Mouse (Mus musculus): ENCODE measurements around the gene Tbc1d10a.
A peak's percentile ranks its signal among the peaks of the same experiment; 100 is the strongest.

Tbc1d10a gene

DNA sequence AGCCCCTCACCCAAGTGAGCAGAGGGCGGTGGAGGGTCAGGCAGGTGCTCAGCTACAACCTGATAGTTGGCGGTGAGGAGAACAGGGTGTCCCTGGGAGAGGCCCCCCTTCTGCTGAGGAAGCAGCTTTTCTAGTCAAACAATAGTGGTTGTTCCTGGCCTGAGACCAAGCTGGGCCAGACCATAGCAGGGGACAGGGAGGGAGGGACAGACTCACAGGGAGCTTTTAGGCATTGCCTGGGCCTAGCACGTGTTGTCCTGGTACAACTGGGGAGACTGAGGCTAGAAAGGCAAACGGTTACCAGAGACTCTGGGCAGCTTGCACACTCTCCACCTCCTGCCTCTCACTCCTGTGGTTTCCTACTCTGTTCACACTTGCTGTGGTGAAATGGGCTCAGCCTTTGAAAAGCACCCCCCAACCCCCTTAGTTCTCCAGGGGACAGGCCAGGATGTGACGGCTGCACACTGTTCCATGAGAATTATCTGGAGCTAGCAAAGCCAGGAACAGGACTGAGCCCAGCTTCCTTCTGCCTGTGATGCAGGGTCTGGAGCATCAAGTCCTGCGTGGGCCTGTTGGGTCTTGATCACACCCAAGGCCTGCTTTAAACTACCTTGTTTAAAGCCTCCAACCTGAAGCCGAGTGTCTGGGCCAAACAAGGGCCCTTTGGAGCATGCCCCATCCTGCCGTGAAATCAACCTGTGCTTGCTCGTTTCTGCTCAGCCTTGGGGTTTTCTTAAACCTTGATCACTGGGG, 29.8 kb downstream of the Tbc1d10a start:
- no peak for DNase-seq (ENCODE audit: low spot score)

DNA sequence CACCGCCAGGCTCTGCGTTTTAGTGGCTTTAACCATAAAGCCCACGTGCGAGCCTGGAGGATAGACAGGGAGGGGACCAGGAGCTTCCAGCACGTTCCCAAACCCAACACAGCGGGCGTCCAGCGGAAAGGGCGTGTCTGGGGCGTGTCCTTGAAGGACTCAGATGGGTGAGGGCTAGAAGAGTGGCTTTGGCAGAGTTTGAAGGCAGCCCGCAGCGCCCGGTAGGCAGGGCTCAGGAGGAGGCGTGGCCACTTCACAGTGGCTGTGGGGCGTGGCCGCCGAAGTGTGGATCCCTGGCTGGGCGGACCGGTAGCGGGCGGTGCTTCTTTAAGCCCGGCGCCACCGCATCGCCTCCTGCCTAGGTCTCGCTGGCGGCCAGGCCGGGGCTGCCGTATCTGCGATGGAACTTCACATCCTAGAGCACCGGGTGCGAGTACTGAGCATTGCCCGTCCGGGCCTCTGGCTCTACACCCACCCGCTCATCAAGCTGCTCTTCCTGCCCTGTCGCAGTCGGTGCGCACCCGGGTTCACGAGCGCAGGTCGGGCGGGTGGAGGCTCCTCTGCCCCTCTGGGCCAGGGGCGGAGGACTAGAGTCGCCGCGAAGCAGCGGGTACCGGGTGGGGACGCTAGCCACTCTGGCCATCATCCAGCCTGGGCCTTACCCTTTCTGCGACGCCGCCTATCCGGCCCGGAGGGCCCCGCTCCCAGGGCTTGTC, 31.5 kb downstream of the Tbc1d10a start, which contains the start of gene Castor1:
Gene Castor1, plus strand, starts transcription at position 312 of the 716 bp plus-strand sequence.
- DNase-seq (ENCODE audit: low spot score), result peak; percentile 80

DNA sequence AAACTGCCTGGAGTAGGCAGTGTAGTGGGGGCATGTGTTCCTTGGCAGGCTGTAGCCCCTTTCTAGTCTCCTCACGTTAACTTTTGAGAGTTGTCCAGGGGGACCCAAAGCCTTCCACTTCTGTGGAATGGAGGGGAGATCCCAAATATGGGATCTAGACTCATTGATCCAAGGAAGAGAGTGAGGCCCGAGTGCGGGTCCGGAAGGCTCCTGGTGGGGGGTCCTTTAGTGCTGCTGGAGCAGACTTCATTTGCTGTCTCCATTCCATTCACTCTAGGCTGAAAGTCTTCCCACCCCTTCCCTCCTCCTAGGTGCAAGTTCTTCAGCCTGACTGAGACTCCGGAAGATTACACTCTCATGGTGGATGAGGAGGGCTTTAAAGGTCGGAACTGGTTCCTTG, 32.0 kb downstream of the Tbc1d10a start:
- DNase-seq (ENCODE audit: low spot score), result no peak

DNA sequence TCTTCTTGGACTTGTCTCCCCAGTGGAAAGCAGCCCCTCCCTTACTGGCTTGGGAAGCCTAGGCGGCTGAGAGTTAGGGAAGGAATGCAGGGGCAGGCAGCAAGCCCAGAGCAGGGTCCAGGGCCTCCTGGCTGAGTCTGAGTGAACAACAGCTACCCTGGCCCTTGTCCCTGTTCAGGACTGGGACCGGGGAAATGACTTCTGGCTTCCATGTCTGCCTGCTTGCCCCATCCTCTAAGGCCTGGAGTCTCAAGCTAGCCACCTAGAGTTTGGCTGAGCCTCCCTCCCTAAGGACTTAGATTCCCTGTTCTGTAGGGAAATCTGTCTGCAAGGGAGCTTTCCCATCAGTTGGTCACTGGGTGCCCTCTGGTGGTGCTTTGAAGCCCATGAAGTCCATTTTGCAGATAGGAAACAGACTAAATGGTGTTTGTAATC, 32.7 kb downstream of the Tbc1d10a start:
- peak; percentile 76 for DNase-seq (ENCODE audit: low spot score)

DNA sequence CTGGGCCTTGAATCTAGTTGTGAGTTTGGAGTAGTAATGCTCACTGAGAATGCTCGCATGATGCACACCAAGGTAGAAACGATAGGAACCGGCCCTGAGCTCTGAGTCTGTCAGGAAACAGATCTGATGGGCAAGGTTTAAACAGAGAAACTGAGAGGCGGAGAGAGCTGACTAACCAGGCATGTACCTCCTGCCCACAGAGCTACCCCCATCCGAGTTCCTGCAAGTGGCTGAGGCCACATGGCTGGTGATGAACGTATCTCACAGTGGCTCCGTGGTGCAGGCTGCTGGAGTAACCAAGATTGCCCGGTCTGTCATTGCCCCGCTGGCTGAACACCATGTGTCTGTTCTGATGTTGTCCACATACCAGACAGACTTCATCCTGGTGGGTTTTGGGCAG, 33.3 kb downstream of the Tbc1d10a start:
- no peak for DNase-seq (ENCODE audit: low spot score)

DNA sequence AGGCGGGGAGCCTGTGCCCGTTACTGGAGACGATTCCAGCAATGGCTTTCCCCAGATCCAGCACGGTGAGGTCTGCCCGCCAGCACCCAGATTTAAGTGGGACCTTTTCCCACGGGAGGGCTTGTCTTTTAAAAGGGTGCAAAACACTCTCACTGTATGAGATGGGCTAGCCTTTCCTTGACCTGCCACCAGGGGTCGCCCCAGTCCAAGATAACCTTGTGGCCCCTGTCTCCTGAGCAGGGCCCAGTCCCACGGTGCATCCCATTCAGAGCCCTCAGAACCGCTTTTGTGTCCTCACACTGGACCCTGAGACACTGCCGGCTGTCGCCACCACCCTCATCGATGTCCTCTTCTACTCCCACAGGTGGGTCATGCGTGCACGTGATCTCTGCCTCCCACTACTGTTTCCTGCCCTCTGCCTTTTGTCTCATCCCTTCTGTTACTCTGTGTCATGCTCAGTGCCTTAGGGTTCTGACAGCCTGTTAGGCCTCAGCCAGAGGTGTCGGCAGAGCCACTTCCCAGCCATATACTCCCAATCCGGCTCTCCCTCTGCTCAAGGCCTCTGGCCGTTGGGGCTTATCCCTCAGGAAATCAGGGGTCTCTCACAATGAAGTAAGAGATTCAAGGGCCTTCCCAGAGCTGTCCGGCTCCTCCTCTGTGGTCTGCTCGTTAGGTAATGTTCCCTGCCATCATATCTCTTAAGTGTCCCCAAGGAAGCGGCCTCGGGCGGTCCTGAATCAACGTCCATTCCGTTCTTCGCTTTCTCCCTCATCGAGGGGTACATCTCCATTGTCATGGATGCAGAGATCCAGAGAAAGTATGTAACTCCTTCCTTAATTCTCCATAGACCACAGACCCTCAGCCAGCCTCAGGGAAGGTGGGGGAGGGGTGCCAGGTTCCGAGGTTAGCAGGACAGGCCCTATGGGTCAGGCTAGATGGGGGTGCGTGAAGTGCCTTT, 34.1 kb downstream of the Tbc1d10a start:
- DNase-seq (ENCODE audit: low spot score), result peak; percentile 82

DNA sequence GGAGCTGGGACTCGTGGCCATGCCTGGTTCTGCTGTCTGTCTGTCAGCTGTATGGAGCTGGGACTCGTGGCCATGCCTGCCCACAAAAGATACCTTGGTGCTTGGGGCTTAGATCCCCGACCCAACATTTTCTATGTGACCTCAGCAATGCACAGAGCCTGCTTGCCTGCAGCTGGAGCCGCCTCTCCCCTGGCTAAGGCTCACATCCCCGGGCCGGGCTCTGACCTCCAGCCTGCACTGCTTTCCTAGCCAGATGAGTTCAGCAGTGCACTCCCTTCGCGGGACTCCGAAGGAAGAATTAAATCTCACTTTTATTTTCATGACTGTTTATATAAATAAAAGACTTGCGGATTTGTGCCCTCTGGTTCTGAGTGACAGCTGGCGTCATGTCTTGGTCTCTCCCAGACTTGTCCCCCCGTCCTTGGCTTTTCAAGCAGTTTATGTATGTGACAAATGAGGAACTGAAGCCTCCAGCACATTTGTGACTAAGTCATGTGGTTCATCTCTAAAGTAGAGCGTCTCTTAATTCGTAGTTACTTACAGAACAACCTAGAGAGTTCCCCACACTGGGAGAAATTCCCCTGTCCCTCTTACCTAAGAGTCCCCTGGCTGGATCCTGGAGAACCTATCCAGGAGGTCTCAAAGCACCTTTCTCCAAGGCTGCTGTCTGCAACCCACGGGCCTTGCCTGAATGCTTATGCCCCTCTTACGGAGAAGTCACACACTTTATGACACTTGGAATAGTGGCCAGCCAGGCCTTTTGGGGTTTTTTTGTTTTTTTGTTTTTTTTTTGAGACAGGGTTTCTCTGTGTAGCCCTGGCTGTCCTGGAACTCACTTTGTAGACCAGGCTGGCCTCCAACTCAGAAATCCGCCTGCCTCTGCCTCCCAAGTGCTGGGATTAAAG, 35.7 kb downstream of the Tbc1d10a start:
- DNase-seq (ENCODE audit: low spot score), result no peak

DNA sequence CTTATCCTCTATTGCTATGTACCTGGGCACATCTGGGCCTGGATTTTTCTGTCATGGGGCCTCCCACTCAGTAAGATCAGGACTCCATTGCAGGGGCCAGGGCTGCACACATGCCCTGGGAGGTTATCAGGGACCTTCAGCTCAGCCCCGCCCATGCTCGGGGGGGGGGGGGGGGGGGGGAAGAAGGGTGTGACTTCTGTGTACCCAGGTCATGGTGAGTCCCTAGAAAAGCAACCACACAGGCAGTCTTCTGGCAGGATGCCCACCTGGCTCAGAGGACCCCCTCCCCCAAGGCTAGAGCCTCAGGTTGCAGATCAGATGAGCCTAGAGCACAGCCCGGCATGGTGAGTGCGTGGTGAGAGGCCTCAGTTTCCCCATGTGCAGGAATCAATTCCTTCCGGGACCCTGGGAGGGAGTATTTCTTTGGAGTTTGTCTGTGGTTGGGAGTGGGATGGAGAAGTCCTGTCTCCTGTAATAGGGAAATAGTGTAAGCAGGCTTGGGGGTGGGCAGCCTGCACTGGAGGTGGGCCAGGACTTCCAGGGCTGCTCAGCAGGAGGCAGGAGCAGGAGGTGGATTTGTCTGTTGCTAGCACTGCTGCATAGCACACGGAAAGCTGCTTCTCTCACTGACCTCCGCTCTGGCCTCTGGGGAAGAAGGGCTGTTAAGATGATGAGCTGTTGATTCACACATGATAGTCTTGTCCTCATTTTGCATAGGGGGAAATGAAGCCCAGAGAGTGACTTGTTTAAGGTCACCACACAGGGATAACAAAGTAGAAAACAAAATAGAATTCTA, 37.0 kb downstream of the Tbc1d10a start:
- no peak for DNase-seq (ENCODE audit: low spot score)

DNA sequence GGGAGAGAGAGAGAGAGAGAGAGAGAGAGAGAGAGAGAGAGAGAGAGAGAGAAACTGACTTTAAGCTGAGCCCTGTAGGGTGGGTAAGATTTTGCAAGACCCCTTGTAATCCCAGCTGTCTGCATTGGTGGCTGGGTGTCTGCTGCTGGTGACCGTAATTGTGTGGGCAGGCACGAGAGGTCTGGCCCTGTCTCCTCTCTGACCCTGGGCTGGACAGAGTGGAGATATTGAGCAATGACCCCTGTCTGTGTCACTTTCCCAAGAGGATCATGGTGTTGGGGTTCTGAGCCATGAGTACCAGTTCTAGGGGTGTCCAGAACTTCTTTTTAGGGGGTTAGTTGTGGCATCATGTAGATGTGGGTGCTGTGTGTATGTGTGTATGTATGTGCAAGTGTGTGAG, 37.6 kb downstream of the Tbc1d10a start:
- no peak for DNase-seq (ENCODE audit: low spot score)

DNA sequence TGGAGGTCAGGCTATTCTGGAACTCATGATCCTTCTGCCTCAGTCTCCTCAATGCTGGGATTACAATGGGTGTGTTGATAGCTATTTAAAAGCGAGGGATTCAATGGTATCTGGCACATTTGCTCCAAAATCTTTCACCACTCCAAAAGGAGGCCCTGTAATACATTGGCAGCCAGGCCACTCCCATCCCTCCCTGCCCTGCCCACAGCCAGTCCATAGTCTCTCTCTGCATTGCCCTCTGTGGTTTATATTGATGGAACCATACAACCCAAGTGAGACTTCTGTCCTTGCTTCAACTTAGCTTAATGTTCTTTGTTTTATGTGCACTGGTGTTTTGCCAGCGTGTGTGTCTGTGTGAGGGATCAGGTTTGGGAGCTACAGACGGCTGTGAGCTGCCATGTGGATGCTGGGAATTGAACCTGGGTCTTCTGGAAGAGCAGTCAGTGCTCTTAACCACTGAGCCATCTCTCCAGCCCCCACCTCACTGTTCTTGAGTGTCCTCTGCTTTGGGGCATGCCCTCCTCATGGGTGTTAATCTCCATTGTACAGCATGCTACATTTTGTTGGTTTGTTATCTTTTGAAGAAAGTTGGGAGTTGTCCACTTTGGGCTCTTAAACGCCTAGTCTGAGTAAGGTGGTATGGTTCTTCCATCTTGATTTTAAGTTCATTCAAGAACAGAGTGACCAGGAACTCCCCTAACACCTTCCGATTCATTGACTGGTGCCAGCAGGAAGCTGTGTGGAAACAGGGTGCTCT, 40.2 kb downstream of the Tbc1d10a start:
- no peak for DNase-seq (ENCODE audit: low spot score)

DNA sequence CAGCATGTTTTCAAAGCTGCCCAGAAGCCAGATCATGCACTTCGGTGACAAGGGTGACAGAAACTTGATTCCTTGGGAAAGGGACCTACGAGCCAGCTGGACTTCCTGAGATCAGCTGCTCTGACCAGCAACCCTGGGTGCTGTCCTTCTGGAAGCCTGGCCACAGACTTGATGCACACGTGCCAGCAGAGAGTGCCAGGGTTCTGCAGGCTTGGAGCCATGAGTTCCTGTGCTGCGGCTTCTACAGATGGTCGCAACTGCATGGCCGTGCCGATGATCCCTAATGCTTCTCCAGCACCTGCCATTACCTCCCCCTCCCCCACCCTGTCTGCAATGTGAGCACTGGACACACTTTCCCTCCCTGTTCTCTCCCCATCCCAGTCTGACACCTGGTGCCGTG, 41.9 kb downstream of the Tbc1d10a start:
- peak; percentile 21 for DNase-seq (ENCODE audit: low spot score)

DNA sequence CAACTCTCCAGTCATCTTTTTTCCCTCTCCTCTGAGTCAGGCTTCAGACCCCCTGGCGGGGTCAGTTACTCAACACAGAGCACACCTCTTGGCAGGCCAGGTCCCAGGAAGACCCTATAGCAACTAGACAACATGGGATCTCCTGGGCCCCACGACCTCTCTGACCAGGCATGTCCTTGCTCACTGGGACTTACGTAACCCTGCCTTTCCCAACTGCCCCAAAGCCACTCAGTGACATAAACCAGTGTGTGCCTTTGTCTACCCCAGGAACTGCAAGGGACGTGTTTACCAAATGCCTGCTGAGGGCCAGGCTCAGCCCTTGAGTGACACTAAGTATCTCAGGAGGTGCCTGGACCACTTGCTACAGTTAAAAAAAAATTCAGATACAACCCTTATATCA, 43.3 kb downstream of the Tbc1d10a start:
- DNase-seq (ENCODE audit: low spot score), result no peak

DNA sequence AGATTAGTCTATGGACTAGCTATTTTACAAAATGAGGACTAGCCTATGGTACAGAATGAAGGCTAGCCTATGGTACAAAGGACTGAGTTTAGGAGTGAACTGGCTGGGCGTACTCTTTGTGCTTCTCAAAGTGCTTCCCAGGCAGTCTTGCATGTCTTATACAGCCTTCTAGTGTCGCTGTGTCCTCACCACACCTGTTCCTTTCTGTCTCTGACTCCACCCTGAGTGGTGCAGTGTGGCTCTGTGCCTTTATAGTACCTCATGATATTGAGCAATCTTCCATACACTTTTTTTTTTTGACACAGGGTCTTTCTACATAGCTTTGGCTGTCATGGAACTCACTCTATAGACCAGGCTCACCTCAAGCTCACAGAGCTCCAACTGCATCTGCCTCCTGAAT, 44.8 kb downstream of the Tbc1d10a start:
- no peak for DNase-seq (ENCODE audit: low spot score)

DNA sequence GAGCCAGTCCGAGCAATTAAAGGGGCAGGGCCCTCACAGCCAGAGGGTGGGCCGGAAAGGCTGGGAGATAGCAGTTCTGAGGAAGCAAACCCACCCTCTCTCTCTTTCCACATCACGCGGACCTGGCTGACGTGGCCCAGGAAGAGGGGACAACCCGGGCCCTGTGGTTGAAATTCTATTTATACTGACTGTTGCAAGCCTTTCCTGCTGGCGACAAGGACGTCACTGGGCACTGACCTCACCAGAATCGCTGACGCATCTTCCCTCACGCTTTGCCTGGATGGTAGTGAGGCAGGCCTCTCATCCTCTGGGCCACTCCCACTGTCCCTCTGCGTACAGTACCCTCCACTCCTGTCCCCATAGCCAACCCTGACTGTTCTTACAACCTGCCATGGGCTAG, 46.1 kb downstream of the Tbc1d10a start:
- no peak for DNase-seq (ENCODE audit: low spot score)

DNA sequence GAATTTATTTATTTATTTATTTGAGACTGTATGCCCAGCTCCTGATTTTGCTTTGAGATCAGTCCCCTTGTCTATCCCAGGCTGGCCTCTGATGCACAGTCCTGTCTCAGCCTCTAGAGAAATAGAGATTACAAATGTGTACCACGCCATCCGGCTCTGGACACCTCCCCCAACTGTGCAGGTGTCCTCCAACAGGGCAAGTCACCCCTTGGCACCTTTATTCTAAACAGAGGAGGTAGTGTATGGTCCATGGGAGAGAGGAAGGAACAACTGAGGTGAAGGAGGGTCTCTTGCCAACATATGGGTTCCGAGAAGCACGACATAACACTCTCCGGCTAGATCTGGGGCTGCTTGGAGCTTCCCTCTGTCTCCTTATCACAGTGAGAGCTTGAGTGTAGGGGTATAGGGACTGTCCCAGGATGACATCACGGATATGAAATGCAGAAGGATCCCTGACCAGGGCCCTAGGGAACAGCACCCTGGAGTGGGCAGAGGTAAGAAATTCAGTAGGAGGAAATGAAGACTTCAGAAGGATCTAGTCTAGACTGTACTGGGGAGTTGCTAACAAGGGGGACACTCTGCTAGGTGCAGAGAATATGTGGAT, 48.6 kb downstream of the Tbc1d10a start:
- DNase-seq (ENCODE audit: low spot score), result no peak

DNA sequence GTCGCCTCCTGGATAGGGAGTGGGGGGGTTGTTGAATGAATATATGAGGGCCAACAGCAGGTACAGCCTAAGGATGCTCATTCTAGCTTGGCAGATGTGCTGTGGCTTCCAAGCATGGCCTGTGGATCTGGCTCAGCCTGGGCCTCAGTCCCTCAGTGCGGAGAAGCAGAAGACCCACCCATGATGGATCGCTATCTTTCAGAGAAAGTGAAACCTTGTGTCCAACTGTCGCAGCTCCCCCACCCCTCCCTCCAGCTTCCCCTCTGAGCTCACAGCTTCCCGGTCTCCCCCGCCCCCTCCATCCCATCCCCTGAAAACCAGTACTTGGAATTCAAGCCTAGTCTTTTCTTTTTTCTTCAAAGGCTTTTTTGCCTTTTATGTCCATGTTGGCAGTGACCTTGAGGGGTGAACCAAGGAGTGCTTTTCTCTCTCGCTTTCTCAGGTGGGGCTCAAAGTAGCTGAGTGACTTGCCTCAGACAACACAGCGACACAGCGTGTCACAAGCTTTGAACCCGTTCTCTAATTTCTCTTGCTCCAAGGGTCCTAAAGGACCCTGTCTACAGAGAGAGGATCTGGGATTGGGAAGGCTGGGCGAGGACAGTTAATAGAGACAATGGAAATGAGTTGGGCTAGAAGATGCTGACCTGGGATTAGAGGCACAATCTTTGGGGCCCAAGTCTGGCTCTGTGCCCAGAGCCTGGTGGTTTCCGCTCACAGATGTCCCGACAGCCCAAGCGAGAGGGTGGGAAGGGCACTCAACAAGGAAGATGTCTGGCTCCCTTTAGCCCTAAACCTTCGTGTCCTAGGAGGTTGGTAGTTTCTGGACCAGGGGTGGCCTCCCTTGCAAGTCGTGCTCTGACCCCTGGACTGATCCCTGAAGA, 49.3 kb downstream of the Tbc1d10a start, which contains the start of gene Osm:
Gene Osm, plus strand, starts transcription at position 756 of the 881 bp plus-strand sequence.
- DNase-seq (ENCODE audit: low spot score), result no peak

DNA sequence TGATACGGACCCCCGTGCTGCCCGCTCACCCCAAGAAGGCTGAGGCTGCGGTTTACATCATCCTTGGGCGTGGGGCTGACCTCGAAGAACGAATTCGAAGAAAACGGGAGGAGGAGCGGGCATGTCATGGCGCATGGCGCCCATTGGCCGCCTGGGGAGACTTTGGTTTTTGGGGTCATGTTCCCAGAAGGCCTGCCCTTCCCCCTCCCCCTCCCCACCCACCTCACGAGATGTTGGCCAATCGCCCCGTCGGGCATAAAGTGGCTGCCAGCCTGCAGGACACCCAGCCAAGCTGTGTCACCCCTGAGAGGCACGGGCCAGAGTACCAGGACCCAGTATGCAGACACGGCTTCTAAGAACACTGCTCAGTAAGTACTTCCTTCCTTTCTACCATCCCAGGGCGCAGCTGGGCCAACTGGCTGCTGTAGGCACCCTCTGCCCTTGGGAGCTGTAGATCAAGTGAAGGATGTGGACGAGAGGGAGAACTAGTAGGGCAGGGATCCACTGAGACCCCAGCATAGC, 50.0 kb downstream of the Tbc1d10a start:
- DNase-seq (ENCODE audit: low spot score), result no peak

DNA sequence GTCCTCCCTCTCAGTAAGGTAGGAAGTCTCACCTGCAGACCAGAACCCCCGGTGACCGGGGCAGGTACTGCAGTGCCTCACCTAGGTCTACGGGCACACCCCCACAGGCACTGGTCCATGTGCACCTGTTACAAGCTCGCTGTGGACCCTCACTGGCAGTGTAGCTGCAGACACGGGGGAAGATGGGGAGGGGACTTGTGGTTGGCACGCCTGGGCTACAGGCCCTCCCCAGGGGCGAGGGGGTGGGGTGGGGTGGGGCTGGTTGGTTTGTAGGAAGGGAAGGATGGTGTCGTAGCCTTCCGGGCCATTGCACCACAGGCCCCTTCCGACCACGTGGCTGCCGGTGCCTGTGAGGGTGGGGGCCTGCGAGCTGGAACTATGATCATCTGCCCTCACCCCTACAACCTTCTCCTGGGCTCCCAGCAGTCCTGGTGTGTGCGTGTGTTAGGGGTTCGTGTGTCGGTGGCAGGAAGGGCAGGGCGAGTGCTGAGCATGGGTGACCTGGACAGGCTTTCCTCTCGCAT, 50.9 kb downstream of the Tbc1d10a start:
- no peak for DNase-seq (ENCODE audit: low spot score)
